Mouse (Mus musculus) left cerebral cortex, postnatal 14 days (tissue): ENCODE results near the gene D630045J12Rik. TPM values are rescaled to one million over a fixed set of nuclear protein-coding genes. Genes with fewer than 3 reads are reported as not detected.

ENCODE experiments used
- DNase-seq, 2 experiments: peaks; one replicate each; pipeline ENCODE4 v3.0.0; 2021 to 2022; ENCODE audit warnings: low spot score in 2 of 2, mixed read lengths in 1 of 2
- intact Hi-C: fragments of 180-260 bp; cut with DNase I; formaldehyde crosslinking; loops from one replicate; pipeline ENCODE4 v1.15.1; 2025
- long read RNA-seq, 2 experiments: library from polyadenylated mRNA; stranded (forward); transcript quantifications; one replicate each; pipeline ENCODE4 v2.0.0; 2021
- total RNA-seq, 2 experiments: library from RNA; stranded (reverse); gene quantifications; 2 replicates each; pipeline ENCODE4 v1.2.3; 2021

The D630045J12Rik gene
- 10 to 100 TPM; 35.3 to 39.1 TPM for total RNA-seq
- long read RNA-seq, experiment 1, partial matches to known transcripts = 1 of 7 reads
- long read RNA-seq, experiment 1, other reads (novel, unspliced or antisense) = 6 of 7 reads
- long read RNA-seq, experiment 2, partial matches to known transcripts = 3 of 8 reads
- long read RNA-seq, experiment 2, other reads (novel, unspliced or antisense) = 5 of 8 reads

DNA sequence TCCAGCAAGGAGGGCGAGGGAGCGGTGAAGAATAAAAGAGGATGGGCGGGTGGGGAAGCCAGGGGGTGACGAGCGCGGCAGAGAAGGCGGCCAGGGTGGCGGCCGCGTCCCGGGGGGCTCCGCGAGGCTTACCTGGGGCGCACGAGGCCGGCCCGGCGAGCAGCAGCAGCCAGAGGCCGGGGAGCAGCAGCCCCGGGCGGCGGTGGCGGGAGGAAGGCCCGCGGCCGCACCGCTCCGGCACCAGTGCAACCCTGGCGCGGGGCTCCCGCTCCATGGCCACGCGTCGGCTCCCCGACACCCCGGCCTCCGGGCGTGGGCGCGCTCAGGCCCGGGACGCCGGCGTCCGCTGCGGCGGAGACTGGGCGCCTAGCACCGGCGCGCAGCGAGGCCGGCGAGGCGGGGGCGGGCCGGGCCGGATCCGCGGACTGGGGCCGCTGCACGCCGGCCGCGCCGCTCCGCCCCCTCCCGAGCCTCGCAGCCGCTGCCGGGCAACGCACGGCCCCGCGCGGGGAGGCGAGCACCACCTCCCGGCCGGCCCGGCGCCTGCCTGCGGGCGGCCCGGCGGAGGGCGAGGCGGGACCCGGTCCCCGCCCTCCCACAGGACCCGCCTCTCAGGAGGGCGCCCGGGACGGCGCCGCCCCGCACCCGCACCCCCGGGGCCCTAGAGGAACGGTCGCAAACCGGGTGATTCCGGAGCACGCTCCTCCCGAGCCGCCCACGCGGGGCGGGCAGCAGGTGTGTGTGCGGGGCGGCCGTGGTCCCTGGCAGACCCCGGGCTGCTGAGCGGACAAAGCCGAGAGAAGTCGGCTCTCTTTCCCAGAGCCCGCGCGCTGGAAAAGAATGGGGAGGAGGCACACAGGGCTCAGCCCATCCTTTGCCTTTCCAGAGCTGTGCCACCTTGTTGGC lies at the start of gene D630045J12Rik:
TSS of gene D630045J12Rik (minus strand) at position 274 of the 906 bp plus-strand sequence.
- intact Hi-C loops = loop anchor here (5.0 kb wide), 2 partner anchors 37 to 92 kb away; no protein-coding TSS in a partner anchor

DNA sequence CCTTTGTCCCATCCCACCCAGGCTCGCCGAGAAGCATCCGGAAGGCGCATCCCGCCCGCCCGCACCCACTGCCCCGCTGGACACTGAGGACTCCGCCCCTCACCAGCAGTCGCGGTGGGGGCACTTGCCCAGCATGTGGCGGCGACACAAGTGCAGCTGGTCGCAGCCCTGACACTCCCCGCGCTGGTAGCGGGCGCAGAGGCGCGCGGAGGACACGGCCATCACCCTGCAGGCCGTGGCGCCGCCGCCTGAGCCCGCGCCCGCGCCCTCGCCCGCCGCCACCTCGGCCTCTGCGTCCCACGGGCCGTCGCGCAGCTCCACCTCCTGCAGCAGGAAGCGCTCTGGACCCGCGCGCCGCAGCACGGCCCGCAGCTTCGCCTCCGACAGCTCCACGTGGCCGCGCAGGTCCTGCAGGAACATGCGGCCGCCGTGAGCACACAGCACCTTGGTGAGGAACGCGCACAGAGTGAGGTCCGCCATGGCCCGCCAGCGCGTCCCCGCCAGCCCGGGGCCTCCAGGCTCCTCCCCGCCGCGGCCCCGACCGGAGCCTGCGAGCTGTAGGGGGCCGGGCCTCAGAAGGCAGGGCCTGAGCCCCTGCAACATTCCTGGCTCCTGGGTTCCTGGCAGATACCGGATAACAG lies 45.1 kb upstream of the D630045J12Rik start, which contains the start of gene Zc3hav1l:
TSS of gene Zc3hav1l (minus strand) at position 499 of the 641 bp plus-strand sequence.
- peak; percentile 26 to 64 for DNase-seq
- intact Hi-C loops = no loop called here

More for the DNA sequence above, at the start of gene D630045J12Rik:
- DNase-seq = peak in 1 of 2 experiments; percentile 66

DNA sequence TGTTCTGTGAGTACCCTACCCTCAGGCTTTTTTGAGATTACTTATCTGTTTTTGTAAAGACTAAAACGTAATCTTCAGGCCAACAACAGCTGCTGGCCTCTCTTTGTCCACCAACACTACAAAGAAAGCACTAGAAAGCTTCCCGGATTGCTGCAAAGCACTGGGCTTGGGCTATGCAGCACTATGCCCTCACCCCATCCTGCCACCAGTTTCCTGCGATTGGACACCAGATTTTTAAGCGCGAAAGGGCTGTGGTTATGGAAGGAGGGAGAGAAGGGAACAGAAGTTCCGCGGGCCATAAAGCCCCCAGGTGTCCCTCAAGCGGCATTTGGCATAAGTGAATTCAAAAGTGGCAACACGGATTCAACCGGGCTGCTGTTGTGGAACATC lies 44.4 kb upstream of the D630045J12Rik start:
- no peak for DNase-seq

DNA sequence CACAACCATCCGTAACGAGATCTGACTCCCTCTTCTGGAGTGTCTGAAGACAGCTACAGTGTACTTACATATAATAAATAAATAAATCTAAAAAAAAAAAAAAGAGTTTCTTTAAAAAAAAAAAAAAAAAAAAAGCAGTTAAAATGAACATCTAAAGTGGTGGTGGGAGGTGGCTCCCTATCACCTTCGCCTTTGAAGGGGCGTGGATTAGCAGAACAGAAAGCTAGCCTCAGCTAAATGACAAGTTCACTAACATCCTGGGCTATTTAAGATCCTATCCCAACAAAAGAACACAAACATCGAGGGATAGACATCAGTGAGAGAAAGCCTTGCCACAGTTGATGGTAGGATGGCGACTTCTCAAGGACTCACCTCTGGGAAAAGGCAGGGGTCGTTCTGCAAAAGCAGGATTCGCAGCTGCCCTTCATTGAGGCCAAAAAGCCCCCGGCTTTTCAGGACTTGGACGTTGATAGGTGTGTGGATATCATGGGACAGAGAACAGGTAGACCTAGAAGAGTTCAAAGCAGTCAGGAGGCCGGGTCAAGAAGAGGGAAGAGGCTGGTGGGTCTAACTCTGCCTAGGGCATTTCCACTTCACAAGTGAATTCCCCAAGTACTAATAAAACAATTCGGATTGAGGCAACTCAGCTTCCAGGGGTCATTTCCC lies 43.9 kb upstream of the D630045J12Rik start:
- intact Hi-C loops = no loop called here
- DNase-seq = no peak

More for the DNA sequence above, 44.4 kb upstream of the D630045J12Rik start:
- intact Hi-C loops = no loop called here

DNA sequence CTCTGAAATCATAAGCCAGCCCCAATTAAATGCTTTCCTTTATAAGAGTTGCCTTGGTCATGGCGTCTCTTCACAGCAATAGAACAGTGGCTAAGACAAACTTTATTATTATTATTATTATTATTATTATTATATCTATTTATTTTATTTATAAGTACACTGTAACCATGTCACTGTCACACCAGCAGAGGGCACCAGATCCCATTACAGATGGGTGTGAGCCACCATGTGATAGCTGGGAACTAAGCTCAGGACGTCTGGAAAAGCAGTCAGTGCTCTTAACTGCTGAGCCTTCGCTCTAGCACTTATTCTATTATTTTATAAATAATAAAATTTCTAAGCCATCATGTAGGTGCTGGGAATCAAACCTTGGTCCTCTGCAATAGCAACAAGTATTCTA lies 39.9 kb upstream of the D630045J12Rik start:
- DNase-seq = no peak
- intact Hi-C loops = no loop called here

DNA sequence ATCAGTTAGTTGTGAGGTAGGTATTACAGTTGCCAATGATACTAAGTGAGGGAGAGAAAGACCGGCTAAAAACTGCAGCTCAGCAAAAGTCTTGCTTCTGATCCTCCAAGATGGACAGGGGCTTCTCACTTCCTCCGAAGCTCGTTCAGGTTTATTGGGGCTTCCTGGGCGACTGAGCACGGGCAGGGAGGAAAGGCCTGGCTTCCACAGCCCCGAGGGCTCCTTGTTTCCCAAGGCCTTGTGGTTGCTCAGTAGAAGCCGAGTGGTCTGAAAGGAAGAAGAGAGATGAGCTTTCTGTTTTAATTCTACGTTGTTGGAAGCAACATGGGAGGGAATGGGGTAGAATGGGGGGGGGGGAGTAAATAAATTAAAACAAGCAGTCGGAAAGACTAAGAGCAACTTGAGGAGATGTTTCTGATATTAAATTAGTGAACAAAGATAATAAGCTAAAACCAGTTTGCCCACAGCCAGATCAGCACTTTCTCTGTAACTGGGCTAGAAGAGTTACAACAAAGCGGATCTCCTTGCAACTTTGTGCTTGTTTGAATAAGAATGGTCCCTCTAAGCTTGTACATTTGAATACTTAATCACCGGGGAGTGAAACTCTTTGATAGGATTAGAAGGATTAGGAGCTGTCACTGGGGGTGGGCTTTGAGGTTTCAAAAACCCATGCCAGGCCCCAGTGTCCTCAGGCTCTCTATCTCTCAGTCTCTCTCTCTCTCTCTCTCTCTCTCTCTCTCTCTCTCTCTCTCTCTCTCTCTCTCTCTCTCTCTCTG lies 39.2 kb upstream of the D630045J12Rik start:
- DNase-seq = no peak
- intact Hi-C loops = no loop called here

DNA sequence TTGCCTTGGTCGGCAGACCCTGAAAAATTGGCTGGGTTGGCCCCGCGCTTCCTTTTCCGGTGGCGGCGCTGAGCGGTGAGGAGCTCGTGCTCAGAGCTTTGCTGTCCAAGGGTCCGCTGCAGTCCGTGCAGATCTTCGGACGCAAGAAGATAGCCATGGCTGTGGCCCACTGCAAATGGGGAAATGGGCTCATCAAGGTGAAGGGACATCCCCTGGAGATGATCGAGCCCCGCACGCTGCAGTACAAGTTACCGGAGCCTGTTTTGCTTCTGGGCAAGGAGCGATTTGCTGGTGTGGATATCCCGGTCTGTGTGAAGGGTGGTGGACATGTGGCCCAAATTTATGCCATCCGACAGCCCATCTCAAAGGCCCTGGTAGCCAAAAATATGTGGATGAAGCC lies 30.6 kb upstream of the D630045J12Rik start:
- no peak for DNase-seq
- intact Hi-C loops = no loop called here

- intact Hi-C loops = no loop called here
- DNase-seq = no peak
Observed at GRCm38 (mm10) chr6:38264466-38264865, 10.7 kb upstream of the D630045J12Rik start.

DNA sequence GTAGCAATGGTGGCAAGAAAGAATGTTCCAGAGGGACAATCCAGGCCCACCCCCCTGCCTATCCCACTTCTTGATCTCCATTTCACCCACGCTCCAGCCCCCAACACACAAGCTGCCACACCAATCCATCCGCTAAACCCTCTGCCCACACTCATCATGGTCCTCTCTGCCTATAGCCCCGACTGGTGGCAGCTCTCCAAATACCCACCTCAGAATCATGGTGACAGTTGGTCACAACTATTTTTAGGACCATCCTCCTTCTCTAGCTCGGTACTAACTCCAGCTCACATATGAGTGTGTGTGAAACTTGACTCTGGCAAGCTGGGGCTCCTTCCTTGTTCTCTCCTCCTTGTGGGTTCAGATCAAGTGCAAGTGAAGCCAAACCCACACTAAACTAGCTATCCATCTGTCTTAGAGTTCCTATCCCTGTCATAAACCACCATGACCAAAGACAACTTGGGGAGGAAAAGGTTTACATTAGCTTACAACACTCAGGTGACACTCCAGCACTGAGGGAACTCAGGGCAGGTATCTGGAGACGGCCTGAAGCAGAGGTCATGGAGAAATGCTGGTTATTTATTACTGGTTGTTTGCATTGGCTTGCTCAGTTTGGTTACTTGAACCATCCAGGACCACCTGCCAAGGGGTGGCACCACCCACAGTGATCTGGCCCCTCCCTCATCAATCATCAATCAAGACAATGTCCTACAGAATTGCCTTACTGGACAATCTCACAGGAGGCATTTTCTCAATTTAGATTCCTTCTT lies 9.8 kb upstream of the D630045J12Rik start:
- intact Hi-C loops = no loop called here
- peak; percentile 54 to 84 for DNase-seq

- intact Hi-C loops = no loop called here
Observed at GRCm38 (mm10) chr6:38261877-38262276, 8.1 kb upstream of the D630045J12Rik start.

GRCm38 (mm10) chr6:38257506-38257905 lies 3.7 kb upstream of the D630045J12Rik start:
- no peak for DNase-seq
- intact Hi-C loops = no loop called here

More at GRCm38 (mm10) chr6:38261877-38262276, 8.1 kb upstream of the D630045J12Rik start:
- DNase-seq = no peak

DNA sequence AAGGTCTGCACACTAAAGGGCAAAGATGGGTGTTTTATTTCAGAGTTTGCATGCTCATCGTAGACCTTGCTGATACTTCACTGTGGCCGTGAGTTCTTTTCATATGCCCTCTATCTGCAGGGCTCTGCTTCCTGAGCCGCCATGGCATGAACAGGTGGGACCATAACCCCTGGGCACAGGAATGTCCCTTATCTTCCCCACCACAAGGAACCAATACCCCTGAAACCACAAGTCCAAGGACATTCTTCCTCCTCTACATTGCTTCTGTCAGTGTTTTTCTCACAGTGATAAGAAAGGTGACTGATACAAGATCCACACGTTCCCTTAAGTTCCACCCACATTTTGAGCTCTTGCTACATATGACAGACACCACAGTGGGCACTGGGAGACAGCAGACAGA lies 3.0 kb upstream of the D630045J12Rik start:
- intact Hi-C loops = no loop called here
- no peak for DNase-seq

- intact Hi-C loops = no loop called here
- DNase-seq = peak in 1 of 2 experiments; percentile 64
Observed at GRCm38 (mm10) chr6:38255794-38256193, 2.0 kb upstream of the D630045J12Rik start.

DNA sequence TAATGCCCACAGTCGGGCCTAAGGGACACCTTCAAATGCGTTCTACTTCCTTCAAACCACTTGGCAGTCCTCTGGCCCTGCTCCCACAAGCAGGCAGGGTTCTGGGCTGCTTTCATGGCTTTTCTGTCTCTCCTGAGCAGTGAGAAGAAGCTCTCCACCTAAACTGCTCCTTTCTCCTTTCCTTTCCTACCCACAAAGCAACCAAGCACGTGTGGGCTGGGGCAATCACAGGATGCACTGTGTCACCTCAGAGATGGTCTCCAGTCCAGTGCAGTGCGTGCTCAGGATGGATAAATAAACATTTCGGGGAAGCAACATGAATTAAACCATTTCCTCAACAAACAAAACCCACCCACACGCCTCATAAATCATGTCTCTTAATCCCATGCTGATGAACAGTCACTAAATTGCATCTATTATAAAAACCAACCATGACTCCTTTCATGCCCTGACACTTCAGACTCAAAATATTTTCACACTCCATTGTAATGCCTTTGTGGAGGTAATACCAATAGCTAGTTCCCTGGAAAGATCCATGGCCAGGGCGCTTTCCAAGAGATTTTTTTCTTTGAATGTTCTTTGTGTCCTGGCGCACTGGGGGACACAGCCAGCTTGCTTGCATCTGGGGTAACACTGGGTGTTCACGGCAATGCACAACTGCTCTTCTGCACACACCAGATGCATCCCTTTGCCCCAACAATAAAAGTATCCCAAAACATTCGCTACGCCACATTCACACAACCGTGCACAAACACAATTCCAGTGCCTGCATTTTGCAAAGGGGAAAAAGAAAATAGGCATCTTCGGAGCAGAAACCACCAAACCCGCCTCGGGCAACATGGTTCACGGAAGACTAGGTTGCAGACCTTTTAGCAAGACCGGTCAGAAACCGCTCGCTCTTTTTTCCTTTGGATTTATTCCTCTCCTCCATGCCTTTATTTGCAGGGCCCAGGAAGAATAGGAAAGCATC lies 758 bp downstream of the D630045J12Rik start:
- DNase-seq = no peak
- intact Hi-C loops = loop anchor here (5.0 kb wide), 2 partner anchors 36 to 91 kb away; no protein-coding TSS in a partner anchor

DNA sequence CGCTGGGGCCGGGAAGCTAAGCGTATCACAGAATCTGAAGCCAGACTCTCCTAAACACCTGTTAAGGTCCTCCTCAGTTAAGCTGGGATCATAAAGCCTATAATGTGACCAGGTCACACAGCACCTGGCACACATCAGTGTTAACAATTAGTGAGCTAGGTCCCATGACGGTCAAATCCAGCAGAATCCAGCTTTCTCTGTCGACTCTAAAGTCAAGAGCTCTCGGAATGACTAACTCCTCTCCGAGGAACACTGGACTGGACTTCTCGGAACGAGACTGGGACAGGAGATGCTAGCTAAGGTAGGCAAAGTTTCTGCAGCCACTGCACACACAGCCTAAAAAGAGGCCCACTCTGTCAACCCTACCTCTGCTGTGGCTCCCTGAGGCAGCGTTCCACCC lies 1.7 kb downstream of the D630045J12Rik start:
- intact Hi-C loops = loop anchor here (5.0 kb wide), 2 partner anchors 35 to 90 kb away; no protein-coding TSS in a partner anchor

DNA sequence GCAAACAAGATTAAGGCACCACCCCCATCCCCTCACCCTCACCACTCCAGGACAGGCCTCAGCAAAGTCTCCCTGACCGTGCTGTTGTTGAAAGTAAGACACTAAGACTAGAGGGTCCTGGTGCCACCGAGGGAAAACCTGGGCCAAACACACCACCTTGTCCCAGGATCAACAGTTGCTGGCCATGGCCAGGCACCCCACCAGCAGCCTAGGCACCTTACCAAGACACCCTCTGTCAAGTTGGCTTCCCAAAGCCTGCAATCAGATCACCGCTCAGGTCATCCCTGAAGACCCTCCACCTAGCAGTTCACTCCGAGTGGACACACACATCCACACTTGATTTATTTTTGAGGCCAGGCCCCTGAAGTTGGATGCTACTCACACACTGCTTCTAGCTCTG lies 2.3 kb downstream of the D630045J12Rik start:
- DNase-seq = no peak
- intact Hi-C loops = loop anchor here (5.0 kb wide), 2 partner anchors 34 to 89 kb away; no protein-coding TSS in a partner anchor

More for the DNA sequence above, 1.7 kb downstream of the D630045J12Rik start:
- no peak for DNase-seq

DNA sequence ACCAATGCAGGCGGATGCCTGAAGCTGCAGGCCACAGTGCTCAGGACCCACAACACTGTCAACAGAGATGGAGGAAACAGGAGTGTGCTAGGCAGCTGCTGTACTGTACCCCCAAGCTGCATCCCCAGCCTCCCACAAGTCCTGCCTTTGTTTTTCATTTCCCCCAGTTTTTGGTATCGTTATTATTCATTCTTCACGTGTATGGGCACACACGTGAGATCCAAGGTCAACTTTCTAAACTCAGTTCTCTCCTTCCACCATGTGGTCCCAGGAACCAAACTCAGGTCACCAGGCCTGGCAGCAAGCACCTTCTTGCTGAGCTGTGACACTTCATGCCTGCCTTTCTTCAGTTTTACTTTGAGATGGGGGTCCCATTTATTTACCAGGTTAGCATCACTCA lies 6.4 kb downstream of the D630045J12Rik start:
- no peak for DNase-seq
- intact Hi-C loops = no loop called here
